Mouse (Mus musculus) midbrain, postnatal 0 days (tissue): ENCODE measurements around the gene Armh3. TPM values are rescaled to one million over a fixed set of nuclear protein-coding genes. Genes with fewer than 3 reads are reported as not detected.

ENCODE experiments used
- ATAC-seq: fragments of 200-750 bp; cut with Nextera tagmentation; 2 replicates; pipeline ENCODE4 v1.8.0; 2017; ENCODE audit warnings: moderate number of reproducible peaks, mild to moderate bottlenecking, moderate TSS enrichment, moderate library complexity; ENCODE audit not compliant: low FRiP score
- DNase-seq: peaks from one replicate; pipeline ENCODE4 v3.0.0-alpha.2; 2015; ENCODE audit warnings: low spot score
- H3K27ac ChIP-seq: fragments of 300-500 bp; sonication (generic); 2 replicates; pipeline ENCODE4 v1.5.1; 2014; ENCODE audit warnings: low read depth, mild to moderate bottlenecking, low read length, mixed read lengths
- H3K27me3 ChIP-seq: fragments of 300-500 bp; sonication (generic); 2 replicates; pipeline ENCODE4 v1.6.1; 2014; ENCODE audit warnings: low read length, control low read depth, mixed read lengths; ENCODE audit not compliant: insufficient read depth
- H3K36me3 ChIP-seq: fragments of 300-500 bp; sonication (generic); 2 replicates; pipeline ENCODE4 v1.6.1; 2014; ENCODE audit warnings: low read length, control low read depth, mixed read lengths; ENCODE audit not compliant: insufficient read depth
- H3K4me1 ChIP-seq: fragments of 300-500 bp; sonication (generic); 2 replicates; pipeline ENCODE4 v1.6.1; 2014; ENCODE audit warnings: mild to moderate bottlenecking, control low read depth, antibody characterized with exemption, low read length, mixed read lengths; ENCODE audit not compliant: insufficient read depth
- H3K4me2 ChIP-seq: fragments of 300-500 bp; sonication (generic); 2 replicates; pipeline ENCODE4 v1.6.1; 2014; ENCODE audit warnings: low read depth, mild to moderate bottlenecking, low read length, mixed read lengths; ENCODE audit not compliant: poor library complexity, severe bottlenecking
- H3K4me3 ChIP-seq: fragments of 300-500 bp; sonication (generic); 2 replicates; pipeline ENCODE4 v1.5.1; 2014; ENCODE audit warnings: low read depth, mild to moderate bottlenecking, low read length, moderate library complexity
- H3K9ac ChIP-seq: fragments of 300-500 bp; sonication (generic); replicated peaks from 2 replicates; pipeline ENCODE4 v1.6.1; 2014; ENCODE audit warnings: mild to moderate bottlenecking, low read length, moderate library complexity, mixed read lengths; ENCODE audit not compliant: poor library complexity, severe bottlenecking
- H3K9me3 ChIP-seq: fragments of 300-500 bp; sonication (generic); 2 replicates; pipeline ENCODE4 v1.6.1; 2016; ENCODE audit warnings: low read length, control low read depth
- CTCF ChIP-seq: IDR thresholded peaks from 2 replicates; pipeline ENCODE4 v1.5.1; 2016; ENCODE audit warnings: antibody characterized with exemption, mild to moderate bottlenecking
- WGBS: fragments of 180-500 bp; shearing (Covaris S2); extraction: QIAGEN DNeasy Blood & Tissue Kit; methylation state at CpG from one replicate; pipeline ENCODE4 v1.1.7; 2014; 5-methylcytosine and 5-hydroxymethylcytosine counted together
- polyA plus RNA-seq: library from polyadenylated mRNA; unstranded; fragments of >200 nt; fragmentation: Nextera tagmentation; extraction: Ambion mirVana; gene quantifications from 2 replicates; pipeline ENCODE4 v1.2.1, GENCODE M21; 2015
- total RNA-seq: library from RNA; depleted of rRNA; stranded (reverse); fragments of >200 nt; gene quantifications from 2 replicates; pipeline ENCODE4 v1.2.3, GENCODE M21; 2014

Gene Armh3
- total and polyA plus RNA-seq, 2 experiments from 2014 or later, result 18.1 to 18.9 TPM

- H3K4me3 ChIP-seq, result no peak overlapping the region
- H3K27ac ChIP-seq, result no peak overlapping the region
- H3K4me2 ChIP-seq, result no peak overlapping the region
- whole genome bisulfite sequencing, result 90% methylated on average over 1 of the region's 1 CpGs
- H3K9me3 ChIP-seq, result no peaks in the 10 kb centered on the region
- H3K4me1 ChIP-seq, result peaks cover 2% of the 10 kb centered on the region; the same call in 1 of the 2 replicates
- no peak for DNase-seq
- no peaks in the 10 kb centered on the region for H3K36me3 ChIP-seq
- no peak for TF ChIP-seq CTCF
- ATAC-seq, result no peak
- H3K27me3 ChIP-seq, result no peaks in the 10 kb centered on the region
- no peak overlapping the region for H3K9ac ChIP-seq
Observed at GRCm38 (mm10) chr19:45873320-45873719, 125.0 kb downstream of the Armh3 start.

- H3K4me1 ChIP-seq, result no peaks in the 10 kb centered on the region
- H3K9ac ChIP-seq, result no peak overlapping the region
- 75% methylated on average over 8 of the region's 8 CpGs for whole genome bisulfite sequencing
- H3K4me3 ChIP-seq, result no peak overlapping the region
- ATAC-seq (no peak), DNase-seq (no peak)
- H3K27ac ChIP-seq, result no peak overlapping the region
- H3K4me2 ChIP-seq, result no peak overlapping the region
- TF ChIP-seq CTCF, result no peak
- no peaks in the 10 kb centered on the region for H3K36me3 ChIP-seq
- no peaks in the 10 kb centered on the region for H3K27me3 ChIP-seq
- H3K9me3 ChIP-seq, result no peaks in the 10 kb centered on the region
Observed at GRCm38 (mm10) chr19:45855284-45855920, 142.9 kb downstream of the Armh3 start.

- DNase-seq (peak; percentile 37), ATAC-seq (no peak)
- Histone ChIP-seq H3K9ac (no peak overlapping the region), H3K4me3 (no peak overlapping the region), H3K27me3 (no peaks in the 10 kb centered on the region), H3K4me1 (no peaks in the 10 kb centered on the region), H3K4me2 (no peak overlapping the region), H3K36me3 (no peaks in the 10 kb centered on the region), H3K9me3 (no peaks in the 10 kb centered on the region), H3K27ac (peak overlapping the region; percentile 32; the same call in 1 of the 2 replicates)
- WGBS, result 73% methylated on average over 7 of the region's 7 CpGs
- TF ChIP-seq CTCF, result no peak
Observed at GRCm38 (mm10) chr19:45854521-45854920, 143.8 kb downstream of the Armh3 start.

GRCm38 (mm10) chr19:45847733-45848093 lies 150.6 kb downstream of the Armh3 start:
- no peak overlapping the region for H3K27ac ChIP-seq
- no peaks in the 10 kb centered on the region for H3K4me1 ChIP-seq
- TF ChIP-seq CTCF, result no peak
- no peaks in the 10 kb centered on the region for H3K9me3 ChIP-seq
- ATAC-seq, result no peak
- H3K9ac ChIP-seq, result no peak overlapping the region
- H3K36me3 ChIP-seq, result no peaks in the 10 kb centered on the region
- 87% methylated on average over 4 of the region's 4 CpGs for WGBS
- H3K4me2 ChIP-seq, result no peak overlapping the region
- DNase-seq, result no peak
- H3K27me3 ChIP-seq, result no peaks in the 10 kb centered on the region
- H3K4me3 ChIP-seq, result no peak overlapping the region

- 90% methylated on average over 3 of the region's 3 CpGs for WGBS
- ATAC-seq (no peak), DNase-seq (no peak)
- H3K4me1 ChIP-seq, result no peaks in the 10 kb centered on the region
- no peaks in the 10 kb centered on the region for H3K36me3 ChIP-seq
- no peaks in the 10 kb centered on the region for H3K27me3 ChIP-seq
- peak; percentile 59 for TF ChIP-seq CTCF
- H3K9ac ChIP-seq, result no peak overlapping the region
- H3K9me3 ChIP-seq, result no peaks in the 10 kb centered on the region
- no peak overlapping the region for H3K4me2 ChIP-seq
- H3K4me3 ChIP-seq, result no peak overlapping the region
- H3K27ac ChIP-seq, result no peak overlapping the region
Observed at GRCm38 (mm10) chr19:45847016-45847732, 151.1 kb downstream of the Armh3 start.

- DNase-seq, result no peak
- H3K27me3 ChIP-seq, result no peaks in the 10 kb centered on the region
- no peak overlapping the region for H3K9ac ChIP-seq
- TF ChIP-seq CTCF, result no peak
- no peaks in the 10 kb centered on the region for H3K9me3 ChIP-seq
- H3K4me3 ChIP-seq, result no peak overlapping the region
- no peak overlapping the region for H3K27ac ChIP-seq
- whole genome bisulfite sequencing, result 35% methylated on average over 3 of the region's 3 CpGs
- no peak for ATAC-seq
- H3K36me3 ChIP-seq, result peaks cover 2% of the 10 kb centered on the region; the same call in 1 of the 2 replicates
- no peaks in the 10 kb centered on the region for H3K4me1 ChIP-seq
- H3K4me2 ChIP-seq, result no peak overlapping the region
Observed at GRCm38 (mm10) chr19:45844209-45844608, 154.1 kb downstream of the Armh3 start.
